Mouse (Mus musculus): ENCODE measurements around the gene Slc39a13.
A peak's percentile ranks its signal among the peaks of the same experiment; 100 is the strongest.

DNA sequence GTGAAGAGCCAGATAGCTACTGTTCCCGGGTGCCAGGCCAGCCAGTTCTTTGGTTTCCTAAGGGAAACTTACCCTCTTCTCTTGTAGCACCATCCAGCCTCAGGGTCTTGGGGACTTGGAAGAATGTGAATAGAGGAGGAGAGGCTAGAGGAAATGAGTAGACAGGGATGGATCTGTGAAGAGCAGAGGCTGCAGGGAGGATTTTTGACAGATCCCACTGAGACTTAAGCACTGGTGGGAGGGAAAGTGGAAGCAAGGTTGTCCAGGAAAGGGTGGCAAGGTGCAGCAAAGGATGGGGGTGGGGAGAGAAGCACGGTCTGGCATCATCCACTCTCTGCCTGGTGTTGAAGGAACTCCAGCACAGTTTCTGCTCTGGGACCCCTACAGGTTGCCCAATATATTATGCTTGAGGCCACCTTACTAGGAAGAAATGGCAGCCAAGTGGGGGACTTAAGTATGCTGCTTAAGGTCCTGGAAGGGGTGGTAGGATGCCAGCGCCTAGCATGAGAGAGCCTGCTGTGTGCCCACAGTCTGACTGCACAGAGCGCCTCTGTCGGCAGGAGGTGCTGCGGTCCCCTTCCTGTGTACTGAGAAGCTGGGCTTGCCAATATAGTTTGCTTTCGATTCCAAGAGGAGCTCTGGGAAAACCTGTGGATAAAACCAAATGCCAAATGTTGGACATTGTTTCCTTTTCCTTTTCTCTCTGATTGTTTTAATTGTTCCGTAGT is 52.0 kb downstream of the Slc39a13 start:
- TF ChIP-seq EP300 (optimal IDR thresholded peaks at IDR 0.05) (no peak), CTCF (IDR thresholded peaks at IDR 0.05; ENCODE audit: low read depth) (peak; percentile 33)
